Mouse (Mus musculus): ENCODE data around the gene Adprm.

GRCm38 (mm10) chr11:67085489-67085888 lies 33.1 kb upstream of the Adprm start:
- TF ChIP-seq CTCF (IDR thresholded peaks at IDR 0.05; ENCODE audit: insufficient read depth, low read depth, low read length) (no peak), POLR2A (IDR thresholded peaks at IDR 0.05; ENCODE audit: insufficient read depth, low read depth, low read length) (no peak)
